Mouse (Mus musculus) liver, embryonic 12.5 days (tissue): Measurements from ENCODE around the gene Cideb. TPM values are rescaled to one million over a fixed set of nuclear protein-coding genes. Genes with fewer than 3 reads are reported as not detected.

Experiments
- ATAC-seq: fragments of 200-750 bp; cut with Nextera tagmentation; 2 replicates; pipeline ENCODE4 v1.8.0; 2017; ENCODE audit warnings: moderate number of reproducible peaks, mild to moderate bottlenecking, moderate library complexity
- H3K27ac ChIP-seq: fragments of 300-500 bp; sonication (generic); 2 replicates; pipeline ENCODE4 v1.5.1; 2016; ENCODE audit warnings: mild to moderate bottlenecking
- H3K27me3 ChIP-seq: fragments of 300-500 bp; sonication (generic); replicated peaks from 2 replicates; pipeline ENCODE4 v1.6.1; 2016; ENCODE audit warnings: mild to moderate bottlenecking, moderate library complexity
- H3K36me3 ChIP-seq: fragments of 300-500 bp; sonication (generic); 2 replicates; pipeline ENCODE4 v1.6.1; 2016; ENCODE audit warnings: mild to moderate bottlenecking, moderate library complexity
- H3K4me1 ChIP-seq: fragments of 300-500 bp; sonication (generic); 2 replicates; pipeline ENCODE4 v1.6.1; 2016
- H3K4me2 ChIP-seq: fragments of 300-500 bp; sonication (generic); 2 replicates; pipeline ENCODE4 v1.6.1; 2016; ENCODE audit warnings: mild to moderate bottlenecking, moderate library complexity
- H3K4me3 ChIP-seq: fragments of 300-500 bp; sonication (generic); 2 replicates; pipeline ENCODE4 v1.5.1; 2016; ENCODE audit warnings: mild to moderate bottlenecking, moderate library complexity
- H3K9ac ChIP-seq: fragments of 300-500 bp; sonication (generic); 2 replicates; pipeline ENCODE4 v1.6.1; 2016; ENCODE audit warnings: mild to moderate bottlenecking, moderate library complexity
- H3K9me3 ChIP-seq: fragments of 300-500 bp; sonication (generic); replicated peaks from 2 replicates; pipeline ENCODE4 v1.6.1; 2016; ENCODE audit warnings: mild to moderate bottlenecking, moderate library complexity
- WGBS: fragments of 180-500 bp; shearing (Covaris S2); methylation state at CpG from one replicate; pipeline ENCODE4 v1.1.7; 2016; ENCODE audit not compliant: insufficient replicate concordance; 5-methylcytosine and 5-hydroxymethylcytosine counted together
- polyA plus RNA-seq: library from polyadenylated mRNA; unstranded; fragments of >200 nt; fragmentation: Nextera tagmentation; extraction: Ambion mirVana; gene quantifications from 2 replicates; pipeline ENCODE4 v1.2.1, GENCODE M21; 2016

Gene Cideb
- polyA plus RNA-seq, 1 experiment from 2014 or later: 10.7 TPM

- H3K9ac ChIP-seq: no peak overlapping the region
- 65% methylated on average over 7 of the region's 7 CpGs for WGBS
- ATAC-seq: no peak
- no peak overlapping the region for H3K4me3 ChIP-seq
- H3K36me3 ChIP-seq: peaks cover 14% of the 10 kb centered on the region; the same call in 1 of the 2 replicates
- no peak overlapping the region for H3K27ac ChIP-seq
- peaks cover 18% of the 10 kb centered on the region for H3K27me3 ChIP-seq
- no peaks in the 10 kb centered on the region for H3K4me1 ChIP-seq
- no peak overlapping the region for H3K4me2 ChIP-seq
- H3K9me3 ChIP-seq: no peaks in the 10 kb centered on the region
These were observed 23.4 kb downstream of the Cideb start for GRCm38 (mm10) chr14:55734869-55735268.

DNA sequence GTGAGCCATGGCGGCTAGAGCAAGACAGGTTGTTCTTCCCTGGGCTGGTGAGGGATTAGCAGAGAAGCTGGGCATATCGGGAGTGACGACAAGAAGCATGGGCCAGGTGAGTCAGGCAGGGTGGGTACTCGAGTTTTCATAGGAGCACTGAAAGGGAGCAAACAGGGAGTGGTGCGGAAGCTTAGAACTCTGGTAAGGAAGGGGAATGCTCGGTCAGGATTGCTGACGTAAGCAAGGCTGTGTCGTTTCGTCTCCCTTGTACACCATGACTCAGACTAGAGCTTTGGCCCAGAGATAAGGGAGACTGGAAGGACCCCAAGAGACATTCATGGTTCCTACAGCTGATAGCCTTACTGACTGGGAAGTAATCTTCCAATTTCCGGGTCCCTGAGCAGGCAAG lies 24.4 kb downstream of the Cideb start:
- no peak for ATAC-seq
- no peak overlapping the region for H3K4me3 ChIP-seq
- 58% methylated on average over 10 of the region's 10 CpGs for WGBS

GRCm38 (mm10) chr14:55730531-55731032 lies 27.7 kb downstream of the Cideb start:
- no peak overlapping the region for H3K27ac ChIP-seq
- H3K4me1 ChIP-seq: peaks cover 5% of the 10 kb centered on the region; the same call in 1 of the 2 replicates
- ATAC-seq: peak; percentile 49; the same call in 1 of the 2 replicates
- H3K4me2 ChIP-seq: no peak overlapping the region
- no peak overlapping the region for H3K4me3 ChIP-seq
- 58% methylated on average over 7 of the region's 7 CpGs for WGBS
- H3K36me3 ChIP-seq: no peaks in the 10 kb centered on the region
- no peak overlapping the region for H3K9ac ChIP-seq
- H3K27me3 ChIP-seq: peaks cover 22% of the 10 kb centered on the region
- H3K9me3 ChIP-seq: no peaks in the 10 kb centered on the region

More for the DNA sequence above, 24.4 kb downstream of the Cideb start:
- no peaks in the 10 kb centered on the region for H3K9me3 ChIP-seq
- peaks cover 6% of the 10 kb centered on the region; the same call in 1 of the 2 replicates for H3K36me3 ChIP-seq
- peaks cover 18% of the 10 kb centered on the region for H3K27me3 ChIP-seq
- no peak overlapping the region for H3K9ac ChIP-seq
- peaks cover under 1% of the 10 kb centered on the region; the same call in 1 of the 2 replicates for H3K4me1 ChIP-seq
- no peak overlapping the region for H3K27ac ChIP-seq
- H3K4me2 ChIP-seq: no peak overlapping the region

- WGBS: 66% methylated on average over 7 of the region's 7 CpGs
- peaks cover 5% of the 10 kb centered on the region; the same call in 1 of the 2 replicates for H3K4me1 ChIP-seq
- no peak overlapping the region for H3K4me3 ChIP-seq
- no peak overlapping the region for H3K4me2 ChIP-seq
- no peaks in the 10 kb centered on the region for H3K9me3 ChIP-seq
- H3K27ac ChIP-seq: no peak overlapping the region
- no peak overlapping the region for H3K9ac ChIP-seq
- peaks cover 22% of the 10 kb centered on the region for H3K27me3 ChIP-seq
- no peak for ATAC-seq
- H3K36me3 ChIP-seq: no peaks in the 10 kb centered on the region
These were observed 28.1 kb downstream of the Cideb start for GRCm38 (mm10) chr14:55730116-55730515.

DNA sequence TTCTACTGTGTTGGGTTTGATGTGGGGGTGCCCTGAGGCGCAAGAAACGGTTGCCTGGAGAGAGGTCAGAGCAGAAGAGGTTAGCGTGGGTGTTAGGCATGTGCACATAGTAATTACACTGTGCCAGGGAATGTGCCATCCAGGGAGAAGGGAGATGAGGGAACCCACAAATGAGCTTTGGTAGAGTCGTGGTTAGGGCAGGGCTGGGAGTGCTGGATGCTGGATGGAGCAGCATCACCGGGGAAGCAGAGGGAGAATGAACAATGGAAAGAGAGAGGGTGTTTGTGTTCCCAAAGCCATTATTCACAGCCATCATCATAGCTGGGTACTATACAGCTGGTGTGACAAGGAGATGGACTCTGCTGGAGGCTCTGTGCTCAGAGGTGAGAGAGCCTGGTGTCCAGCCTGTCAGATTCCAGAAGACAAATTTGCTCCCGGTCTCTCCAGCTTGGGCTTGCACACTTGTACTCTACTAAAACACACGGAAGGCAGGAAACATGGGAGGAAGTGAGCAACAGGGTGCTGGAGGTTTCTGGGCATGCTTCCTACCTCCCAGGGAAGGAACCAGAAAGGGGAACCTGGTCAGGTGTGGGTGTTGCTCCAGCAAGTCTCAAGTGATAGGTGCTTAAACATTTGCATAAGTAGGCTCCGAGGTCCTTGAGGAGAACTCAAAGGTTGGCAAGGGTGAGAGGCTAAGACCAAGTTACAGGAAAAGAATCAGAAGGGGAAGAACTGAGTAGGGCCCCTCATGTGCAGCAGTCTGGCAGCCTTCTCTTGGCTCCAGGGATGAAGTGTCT lies 30.2 kb downstream of the Cideb start:
- no peak overlapping the region for H3K9ac ChIP-seq
- ATAC-seq: no peak
- WGBS: 49% methylated on average over 8 of the region's 8 CpGs
- H3K4me2 ChIP-seq: no peak overlapping the region
- H3K27me3 ChIP-seq: peaks cover 22% of the 10 kb centered on the region
- H3K9me3 ChIP-seq: no peaks in the 10 kb centered on the region
- H3K36me3 ChIP-seq: no peaks in the 10 kb centered on the region
- no peak overlapping the region for H3K4me3 ChIP-seq
- no peak overlapping the region for H3K27ac ChIP-seq
- peaks cover 23% of the 10 kb centered on the region for H3K4me1 ChIP-seq

DNA sequence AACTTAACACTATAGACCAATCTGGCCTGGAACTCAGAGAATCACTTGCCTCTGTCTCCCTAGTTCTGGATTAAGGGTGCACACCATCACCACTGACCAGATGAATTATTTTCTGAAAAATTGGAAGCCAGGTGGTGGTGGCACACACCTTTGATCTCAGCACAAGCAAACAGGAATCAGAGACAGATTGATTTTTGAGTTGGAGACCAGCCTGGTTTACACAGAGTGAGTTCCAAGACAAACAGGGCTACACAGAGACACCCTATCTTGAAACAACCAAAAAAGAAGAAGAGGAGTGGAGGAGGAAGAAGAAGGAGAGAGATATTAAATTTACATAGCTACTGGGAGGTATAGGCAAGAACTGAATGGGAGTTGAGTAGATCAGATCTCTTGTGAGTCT lies 32.0 kb downstream of the Cideb start:
- Histone ChIP-seq H3K36me3 (no peaks in the 10 kb centered on the region), H3K9ac (no peak overlapping the region), H3K27me3 (peaks cover 16% of the 10 kb centered on the region), H3K9me3 (no peaks in the 10 kb centered on the region), H3K4me2 (no peak overlapping the region), H3K4me1 (peaks cover 37% of the 10 kb centered on the region), H3K4me3 (no peak overlapping the region), H3K27ac (no peak overlapping the region)
- no peak for ATAC-seq

DNA sequence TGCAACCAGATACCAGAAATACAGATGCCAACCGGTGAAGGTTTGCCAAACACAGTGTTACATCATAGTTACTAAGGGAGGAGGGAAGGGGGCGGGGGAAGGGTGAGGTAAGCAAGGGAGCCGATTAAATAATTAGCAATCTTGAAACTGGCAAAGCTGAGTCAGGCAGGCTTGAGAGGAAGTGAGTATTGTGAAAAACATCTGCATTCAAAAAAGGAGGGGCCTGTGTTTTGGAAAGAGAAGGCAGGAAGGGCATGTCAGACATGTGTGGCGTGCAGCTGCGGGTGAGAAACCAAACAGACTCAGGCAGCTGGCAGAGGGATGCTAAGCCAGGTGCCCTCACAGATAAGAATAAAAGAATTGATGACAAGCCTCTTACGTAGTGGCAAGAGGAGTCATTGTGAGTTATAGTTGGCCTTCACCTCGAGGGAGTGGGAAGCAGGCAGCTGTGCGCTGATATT lies 33.8 kb downstream of the Cideb start:
- H3K27ac ChIP-seq: no peak overlapping the region
- H3K4me3 ChIP-seq: no peak overlapping the region
- ATAC-seq: no peak
- no peak overlapping the region for H3K4me2 ChIP-seq
- peaks cover 52% of the 10 kb centered on the region for H3K4me1 ChIP-seq
- peaks cover 10% of the 10 kb centered on the region for H3K36me3 ChIP-seq
- WGBS: 33% methylated on average over 8 of the region's 8 CpGs
- no peaks in the 10 kb centered on the region for H3K9me3 ChIP-seq
- H3K9ac ChIP-seq: no peak overlapping the region
- H3K27me3 ChIP-seq: peaks cover 4% of the 10 kb centered on the region; the same call in 1 of the 2 replicates

- Histone ChIP-seq H3K9me3 (no peaks in the 10 kb centered on the region), H3K4me2 (no peak overlapping the region), H3K9ac (no peak overlapping the region), H3K4me3 (no peak overlapping the region), H3K27me3 (peaks cover 4% of the 10 kb centered on the region; the same call in 1 of the 2 replicates), H3K4me1 (peaks cover 48% of the 10 kb centered on the region), H3K27ac (peak overlapping the region; percentile 86), H3K36me3 (peaks cover 20% of the 10 kb centered on the region)
- no peak for ATAC-seq
- WGBS: 73% methylated on average over 7 of the region's 7 CpGs
These were observed 34.8 kb downstream of the Cideb start for GRCm38 (mm10) chr14:55723433-55723832.

DNA sequence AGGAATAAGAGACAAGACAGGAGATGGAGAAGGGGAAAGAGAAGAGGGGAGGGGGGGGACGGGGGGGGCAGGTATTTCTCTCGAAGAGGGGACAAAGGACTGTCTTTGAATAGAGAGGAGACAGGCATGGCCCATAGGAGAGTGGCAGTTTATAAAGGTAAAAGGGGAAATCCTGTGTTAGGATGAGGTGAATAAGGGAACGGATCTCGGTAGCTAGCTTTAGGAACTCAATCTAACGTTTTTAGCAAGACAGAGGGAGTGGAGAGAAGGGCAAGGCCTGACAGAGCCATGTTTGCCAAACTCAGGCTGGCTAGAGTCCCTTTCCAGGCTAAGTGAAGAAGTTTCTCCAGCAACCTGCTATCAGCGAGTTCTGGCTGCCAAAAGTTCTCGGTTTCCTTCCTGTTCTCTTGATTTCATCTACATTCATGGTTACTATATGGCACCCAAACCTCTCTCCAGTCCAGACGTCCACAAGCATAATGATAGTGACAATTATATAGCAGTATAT lies 35.8 kb downstream of the Cideb start:
- Histone ChIP-seq H3K4me3 (peak overlapping the region; percentile 83), H3K27me3 (peaks cover 4% of the 10 kb centered on the region; the same call in 1 of the 2 replicates), H3K9ac (peak overlapping the region; percentile 80), H3K4me1 (peaks cover 48% of the 10 kb centered on the region), H3K4me2 (peak overlapping the region; percentile 88), H3K9me3 (no peaks in the 10 kb centered on the region), H3K27ac (peak overlapping the region; percentile 86), H3K36me3 (peaks cover 29% of the 10 kb centered on the region)
- ATAC-seq: peak; percentile 5; the same call in 1 of the 2 replicates
- 26% methylated on average over 8 of the region's 8 CpGs for WGBS

DNA sequence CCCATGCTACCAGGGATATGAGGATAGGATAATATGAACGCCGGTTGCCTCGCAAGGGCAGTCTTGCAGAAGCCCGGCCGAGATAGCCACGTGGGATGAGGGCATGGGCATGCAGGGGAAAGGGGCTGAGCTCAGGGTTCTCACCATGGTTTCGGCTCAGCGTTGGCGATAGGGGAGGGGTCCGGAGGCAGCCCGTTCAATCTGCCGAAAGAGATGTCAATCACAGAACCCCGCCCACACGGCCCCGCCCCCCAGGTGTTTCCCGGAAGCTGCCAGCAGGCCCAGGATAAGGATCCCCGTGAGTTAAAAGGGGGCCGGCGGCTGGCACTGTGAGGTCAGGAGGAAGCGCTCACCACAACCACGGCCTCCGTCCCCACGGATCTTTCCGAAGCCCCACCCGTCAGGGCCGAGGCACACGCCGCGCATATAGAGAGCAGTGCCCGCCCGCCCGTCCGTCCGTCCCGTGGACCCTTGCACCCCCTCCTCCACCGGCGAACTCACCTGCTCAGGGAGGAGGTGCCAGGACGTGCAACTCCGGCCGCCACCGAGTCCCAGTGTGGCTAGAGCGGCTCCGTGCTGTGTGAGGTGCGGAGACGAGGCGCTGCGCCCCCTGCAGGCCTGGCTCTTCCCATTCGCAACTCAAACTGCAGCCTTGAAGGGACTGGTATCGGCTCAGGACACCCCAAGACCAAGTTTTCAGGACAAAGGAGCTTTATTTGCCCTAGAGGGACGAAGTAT lies 36.4 kb downstream of the Cideb start, which contains the start of gene Rabggta:
Gene Rabggta (minus strand): TSS at position 564 of the 738 bp plus-strand sequence.
- no peaks in the 10 kb centered on the region for H3K27me3 ChIP-seq
- 1% methylated on average over 50 of the region's 50 CpGs for WGBS
- H3K4me1 ChIP-seq: peaks cover 48% of the 10 kb centered on the region
- ATAC-seq: peak; percentile 91
- H3K4me2 ChIP-seq: peak within 1 kb of the TSS; percentile 88
- H3K4me3 ChIP-seq: peak within 1 kb of the TSS; percentile 83
- peaks cover 35% of the 10 kb centered on the region for H3K36me3 ChIP-seq
- H3K9me3 ChIP-seq: no peaks in the 10 kb centered on the region
- peak within 1 kb of the TSS; percentile 86 for H3K27ac ChIP-seq
- peak within 1 kb of the TSS; percentile 80 for H3K9ac ChIP-seq

DNA sequence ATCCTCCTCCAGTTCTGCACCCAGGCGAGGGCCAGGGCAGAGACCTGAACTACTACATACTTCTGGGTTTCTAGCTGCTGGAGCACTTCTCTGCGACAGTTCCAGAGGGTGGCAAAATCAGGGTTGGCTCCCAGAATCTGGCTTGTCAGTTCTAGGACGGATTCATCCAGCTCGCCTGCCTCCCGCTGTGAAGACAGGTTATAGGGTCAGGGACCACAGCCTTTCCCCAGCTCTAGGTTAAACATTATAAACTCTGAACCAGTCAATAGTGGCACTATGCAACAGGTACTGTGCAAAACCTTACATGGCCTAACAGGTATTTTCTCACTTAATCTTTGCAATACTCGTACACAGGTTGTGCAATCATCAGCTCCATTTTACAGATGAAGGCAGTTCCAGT lies 37.2 kb downstream of the Cideb start:
- H3K36me3 ChIP-seq: peaks cover 41% of the 10 kb centered on the region
- peak overlapping the region; percentile 80 for H3K9ac ChIP-seq
- H3K4me2 ChIP-seq: peak overlapping the region; percentile 88
- H3K4me3 ChIP-seq: peak overlapping the region; percentile 83
- WGBS: 76% methylated on average over 6 of the region's 6 CpGs
- peak overlapping the region; percentile 86 for H3K27ac ChIP-seq
- H3K27me3 ChIP-seq: no peaks in the 10 kb centered on the region
- no peak for ATAC-seq
- H3K4me1 ChIP-seq: peaks cover 48% of the 10 kb centered on the region
- no peaks in the 10 kb centered on the region for H3K9me3 ChIP-seq
